Mouse (Mus musculus) heart, postnatal 4 days (tissue): ENCODE measurements around the gene Phyh. TPM values are rescaled to one million over a fixed set of nuclear protein-coding genes. Genes with fewer than 3 reads are reported as not detected.

Experiments used
- total RNA-seq, 2 experiments: library from RNA; stranded (reverse); gene quantifications; 2 replicates each; pipeline ENCODE4 v1.2.3; 2021

Phyh gene
- total RNA-seq, 2 experiments from 2014 or later: 293 to 306 TPM

Other genes with a start within 250 kb of the Phyh start
- gene Bend7, start 201.2 kb upstream of the Phyh start, total RNA-seq: 1 to 10 TPM; 5.8 to 6.0 TPM
- 10 to 100 TPM; 41.7 to 42.0 TPM for gene Sephs1, start 37.5 kb upstream of the Phyh start, total RNA-seq
- gene Ucma, start 57.1 kb downstream of the Phyh start, total RNA-seq: not detected
- gene Mcm10, start 93.8 kb downstream of the Phyh start, total RNA-seq: 10 to 100 TPM in 1 of 2 experiments, 1 to 10 TPM in 1; 9.7 to 14.0 TPM
- 10 to 100 TPM; 38.5 to 39.8 TPM for gene Optn, start 145.0 kb downstream of the Phyh start, total RNA-seq
- gene Ccdc3, start 218.8 kb downstream of the Phyh start, total RNA-seq: 1 to 10 TPM; 7.4 TPM